Mouse (Mus musculus): ENCODE results near the gene Rnf43. TPM values are rescaled to one million over a fixed set of nuclear protein-coding genes. Genes with fewer than 3 reads are reported as not detected.

Gene Rnf43
- total RNA-seq, 2 experiments from 2014 or later: 0.40 TPM; not detected in 1

DNA sequence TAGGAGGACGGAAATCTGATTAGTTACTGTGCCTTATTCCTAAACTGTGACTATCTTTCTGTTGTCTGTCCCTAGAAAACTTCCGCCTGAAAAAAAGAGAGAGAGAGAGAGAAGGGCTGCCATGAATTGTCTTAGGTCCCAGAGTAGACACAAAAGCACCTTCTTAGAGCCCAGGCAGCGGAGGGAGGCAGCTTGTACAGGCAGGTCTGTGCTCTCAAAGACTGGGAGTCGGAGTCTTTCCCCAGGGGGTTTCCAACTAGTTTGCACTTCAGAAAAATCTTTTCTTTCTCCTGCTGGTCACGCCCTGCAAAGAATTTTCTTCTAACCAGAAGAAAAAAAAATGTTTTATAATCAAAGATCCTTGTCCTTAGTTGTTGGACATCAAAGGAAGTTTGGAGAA lies 15.2 kb downstream of the Rnf43 start:
- no peak for DNase-seq

DNA sequence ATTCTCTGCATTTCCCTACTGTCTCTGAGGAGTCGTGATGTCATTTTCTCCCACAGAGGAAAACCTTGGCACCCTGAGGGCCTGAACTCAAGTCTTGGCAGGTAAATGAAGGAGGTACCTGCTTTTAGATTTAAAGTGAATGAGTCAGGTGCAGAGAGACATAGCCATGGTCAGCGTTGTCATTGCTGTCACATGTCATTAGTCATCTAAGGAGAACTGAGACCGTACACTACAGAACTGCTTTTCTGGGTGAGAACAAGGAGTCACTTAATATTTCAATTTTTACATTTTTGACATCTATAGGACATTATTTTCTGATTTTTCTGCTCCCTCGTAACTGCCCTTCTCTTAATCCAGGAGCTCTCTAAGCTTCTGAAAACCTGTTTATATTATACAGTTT lies 16.0 kb downstream of the Rnf43 start:
- DNase-seq: no peak

DNA sequence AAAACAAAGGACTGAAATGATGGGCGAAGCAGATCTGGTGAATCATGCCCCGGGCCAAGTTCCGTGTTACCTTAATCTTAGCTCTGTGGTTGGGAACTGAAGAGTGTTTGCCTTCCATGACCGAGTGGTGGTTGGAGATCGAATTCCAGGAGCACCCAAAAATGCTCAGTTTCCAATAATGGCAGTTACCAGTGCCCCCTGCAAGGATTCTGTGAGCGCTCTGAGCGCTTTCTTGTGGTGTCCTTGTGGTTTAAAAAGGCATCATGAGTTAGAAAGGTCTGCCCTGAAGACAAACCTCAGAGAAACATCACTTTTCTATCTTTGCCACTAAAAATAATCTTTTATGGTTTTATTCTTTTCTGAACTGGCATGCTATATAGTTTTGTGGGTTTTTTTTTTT lies 16.5 kb downstream of the Rnf43 start:
- no peak for DNase-seq

DNA sequence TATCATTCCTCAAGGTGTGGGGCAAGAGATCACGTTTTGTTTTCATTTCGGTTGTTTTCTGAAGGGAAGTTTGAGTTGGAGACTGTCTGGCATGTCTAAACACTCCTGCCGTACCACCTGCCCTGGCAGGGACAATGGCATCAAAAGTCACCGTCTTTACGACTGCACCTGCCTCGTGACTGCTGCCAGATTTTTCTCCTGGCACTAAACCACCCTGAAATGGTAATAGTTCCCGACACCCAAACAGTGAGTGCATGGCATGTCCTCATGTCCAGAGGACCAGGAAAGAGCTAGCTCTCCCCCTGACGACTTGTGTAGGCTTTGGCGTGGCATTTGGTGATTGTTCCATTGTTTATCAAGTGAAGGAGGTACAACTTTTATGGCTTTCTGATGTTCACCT lies 18.3 kb downstream of the Rnf43 start:
- DNase-seq: no peak

DNA sequence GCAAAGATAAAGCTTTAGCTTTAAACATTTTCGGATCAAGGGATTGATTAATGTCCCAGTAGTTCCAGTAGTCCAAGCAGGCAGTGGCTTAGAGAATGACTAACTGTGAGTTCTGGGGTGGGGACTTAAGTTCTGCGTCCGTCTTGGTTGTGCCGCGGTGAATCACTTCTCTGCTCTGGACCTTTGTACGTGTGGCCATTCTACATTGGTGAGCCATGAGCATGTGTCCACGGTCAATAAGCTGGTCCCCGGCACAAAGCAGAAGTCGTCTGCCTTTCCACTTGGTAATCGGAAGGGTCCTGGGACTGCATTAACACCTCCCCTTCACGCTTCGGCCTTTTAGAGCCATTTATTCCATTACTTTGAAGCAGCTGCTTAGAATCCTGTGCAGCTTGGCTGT lies 19.6 kb downstream of the Rnf43 start:
- no peak for DNase-seq

DNA sequence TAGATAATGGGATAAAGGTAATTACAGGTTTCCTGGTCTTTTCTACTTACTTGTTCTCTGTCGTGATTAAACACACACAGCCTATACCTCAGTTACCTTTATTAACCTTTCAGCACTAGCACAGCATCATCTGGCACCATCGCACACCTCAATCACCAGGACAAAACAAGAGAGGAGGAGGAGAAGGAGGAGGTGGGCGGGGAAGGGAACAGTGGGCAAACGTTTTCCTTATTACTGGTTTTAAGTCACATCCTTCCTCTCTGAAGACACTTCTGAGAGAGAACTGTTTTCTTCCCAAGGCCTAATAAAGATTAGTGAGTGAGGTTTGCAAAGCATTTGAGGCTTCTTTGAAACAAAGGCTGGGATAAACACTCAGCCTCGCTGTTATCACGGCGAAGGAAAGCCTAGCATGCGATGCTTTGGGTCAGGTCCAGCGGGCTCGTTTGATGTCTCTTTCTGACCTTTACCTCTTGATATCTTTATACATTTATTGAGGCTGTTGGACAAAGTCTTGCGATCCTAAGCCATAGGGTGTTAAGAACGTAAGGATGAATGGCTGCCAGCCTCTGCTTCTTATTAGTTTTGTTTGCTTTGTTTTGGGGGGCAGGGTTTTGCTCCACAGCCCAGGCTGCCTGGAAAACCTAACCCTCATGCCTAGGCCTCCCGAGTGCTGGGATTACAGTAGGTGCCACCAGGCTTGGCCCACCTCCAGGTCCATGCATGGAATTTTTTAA lies 20.5 kb downstream of the Rnf43 start:
- no peak for DNase-seq

DNA sequence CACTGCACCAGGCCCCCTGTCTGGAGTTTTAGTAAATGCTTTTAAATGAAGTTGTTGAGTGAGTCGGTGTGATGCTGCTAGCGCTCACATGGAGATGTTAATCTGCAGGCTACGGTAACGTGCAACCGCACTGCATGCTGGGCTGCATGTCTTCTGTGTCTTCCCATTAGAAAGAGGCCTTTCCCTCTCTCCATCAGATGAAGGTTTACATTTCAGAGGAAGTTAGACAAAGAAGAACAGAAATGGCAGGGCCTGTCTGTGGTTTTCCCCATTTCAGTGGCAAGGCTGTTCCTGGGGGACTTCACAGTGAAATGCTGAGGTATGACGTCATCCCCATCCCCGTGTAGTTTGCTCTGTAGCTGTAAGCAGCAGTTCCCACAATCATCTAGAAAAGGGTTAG lies 23.9 kb downstream of the Rnf43 start:
- no peak for DNase-seq

DNA sequence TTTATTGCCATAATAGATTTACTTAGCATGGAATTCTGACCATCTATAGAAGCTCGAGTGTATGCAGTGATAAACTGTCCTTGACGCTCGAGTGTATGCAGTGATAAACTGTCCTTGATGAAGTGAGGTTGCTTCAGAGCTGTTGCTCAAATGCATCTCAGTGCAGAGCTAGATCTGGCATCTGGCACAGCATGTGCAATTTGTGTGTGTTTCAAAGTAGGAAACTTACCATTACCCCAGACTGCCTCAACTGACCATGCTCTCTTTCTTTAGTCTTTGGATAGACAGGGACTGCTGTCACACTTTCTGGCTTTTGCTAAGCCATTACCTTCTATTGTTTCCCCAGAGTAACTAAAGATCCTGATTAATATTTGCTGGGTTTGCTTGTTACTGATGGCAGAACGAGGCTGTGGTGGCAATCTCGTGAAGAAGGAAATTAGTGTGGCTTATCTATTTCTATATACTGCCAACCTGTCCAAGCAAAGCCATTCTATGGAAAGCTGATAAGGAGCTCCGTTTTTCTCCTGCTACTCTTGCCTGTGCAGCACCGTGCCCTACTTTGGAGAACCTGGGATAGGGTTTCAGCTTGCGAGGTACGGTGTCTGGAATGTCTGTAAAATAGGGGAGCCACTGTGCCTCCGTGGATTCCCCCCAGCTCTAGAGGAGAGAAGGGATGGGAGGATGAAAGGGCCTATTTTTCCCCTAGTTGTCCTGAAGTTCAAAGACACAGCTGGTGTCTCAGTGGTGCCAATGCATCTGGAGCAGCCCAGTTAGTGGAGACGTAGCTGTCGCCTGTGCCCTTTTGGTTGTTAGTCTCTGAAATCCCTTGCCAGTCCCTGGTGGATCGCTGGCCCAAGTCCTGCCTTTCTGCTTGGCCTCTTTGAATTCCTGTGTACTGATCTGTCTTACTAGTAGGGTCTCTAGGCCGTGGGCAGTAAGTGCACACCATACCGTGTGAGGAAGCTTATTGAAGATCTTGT lies 25.0 kb downstream of the Rnf43 start:
- no peak for DNase-seq

DNA sequence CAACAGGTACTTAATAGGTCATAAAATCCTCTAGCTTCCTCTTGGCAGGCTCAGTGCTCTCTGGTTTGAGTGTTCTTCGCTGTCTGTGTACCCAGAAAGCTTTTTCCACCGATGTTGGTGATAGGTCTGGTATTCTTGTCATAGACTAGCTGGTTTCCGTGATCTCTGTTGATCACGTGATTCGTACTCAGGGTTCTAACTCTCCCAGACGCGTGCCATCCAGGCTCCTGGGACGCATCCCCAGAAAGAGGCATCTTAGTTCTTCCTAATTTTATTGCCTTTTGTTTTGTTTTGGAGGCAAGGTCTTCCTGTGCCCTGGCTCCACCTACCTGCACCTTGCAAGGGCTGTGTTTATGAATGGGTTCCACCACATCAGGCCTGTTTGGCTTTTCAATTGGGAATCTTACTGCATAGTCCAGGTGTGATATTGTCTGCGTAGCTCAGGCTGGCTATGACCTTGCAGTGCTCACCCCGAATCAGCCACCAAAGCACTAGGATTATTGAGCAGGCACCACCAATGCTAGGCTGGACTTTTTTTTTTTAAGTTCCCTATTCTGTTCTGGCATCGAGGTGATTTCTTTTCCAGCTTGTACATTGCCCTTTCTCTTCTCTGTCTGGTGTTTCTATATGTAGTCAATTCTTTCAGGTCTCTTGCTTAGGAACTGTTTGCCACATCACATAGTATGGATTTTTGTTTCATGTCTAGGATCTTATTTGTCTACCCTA lies 26.1 kb downstream of the Rnf43 start:
- DNase-seq: no peak

DNA sequence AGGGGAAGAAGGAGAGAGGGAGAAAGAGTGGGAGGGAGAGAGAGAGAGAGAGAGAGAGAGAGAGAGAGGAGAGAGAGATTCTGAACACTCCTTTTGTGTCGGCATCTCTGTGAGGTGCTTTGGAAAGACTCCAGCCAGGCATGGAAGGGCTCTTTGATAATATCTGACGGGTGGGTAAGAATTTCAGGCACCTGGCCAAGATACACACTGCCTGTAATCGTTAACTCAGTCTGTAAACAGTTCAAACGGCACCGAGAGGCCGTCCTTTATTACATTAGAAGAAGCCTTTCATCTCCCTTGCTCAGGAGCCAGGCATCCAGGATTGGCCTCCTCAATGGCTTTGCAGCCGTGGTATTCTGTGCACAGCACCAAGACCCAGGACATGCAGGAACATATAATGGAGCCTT lies 26.9 kb downstream of the Rnf43 start:
- DNase-seq: no peak

DNA sequence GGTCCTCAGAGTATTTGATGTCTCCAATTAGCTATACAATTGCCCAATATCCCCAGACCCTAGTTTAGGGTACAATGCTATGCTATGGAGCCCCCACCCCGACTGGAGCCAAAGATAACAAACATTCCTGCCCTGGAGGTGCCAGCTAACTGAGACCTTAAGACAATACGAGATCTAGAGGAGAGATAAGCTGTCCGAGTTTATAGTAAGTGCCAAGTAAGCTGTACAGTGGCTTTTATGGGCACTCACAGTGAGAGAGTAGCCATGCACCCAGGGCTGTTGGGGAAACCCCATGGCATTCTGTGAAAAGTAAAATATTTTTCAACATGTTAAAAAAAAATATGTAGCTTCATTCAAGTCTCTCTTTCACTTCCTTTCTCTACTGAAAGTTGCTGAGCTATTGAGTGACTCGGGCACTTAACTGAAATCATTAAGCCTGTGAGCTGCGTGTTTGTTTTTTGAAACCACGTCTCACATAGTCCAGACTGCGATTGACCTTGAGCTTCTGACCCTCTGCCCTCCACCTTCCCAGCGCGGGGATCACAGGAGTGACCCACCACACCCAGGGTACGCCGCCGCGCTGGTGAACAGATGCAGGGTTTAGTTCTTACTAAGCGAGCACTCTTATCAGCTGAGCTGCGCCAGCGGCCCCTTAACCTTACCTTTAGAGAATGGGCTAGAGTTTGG lies 27.7 kb downstream of the Rnf43 start:
- no peak for DNase-seq

DNA sequence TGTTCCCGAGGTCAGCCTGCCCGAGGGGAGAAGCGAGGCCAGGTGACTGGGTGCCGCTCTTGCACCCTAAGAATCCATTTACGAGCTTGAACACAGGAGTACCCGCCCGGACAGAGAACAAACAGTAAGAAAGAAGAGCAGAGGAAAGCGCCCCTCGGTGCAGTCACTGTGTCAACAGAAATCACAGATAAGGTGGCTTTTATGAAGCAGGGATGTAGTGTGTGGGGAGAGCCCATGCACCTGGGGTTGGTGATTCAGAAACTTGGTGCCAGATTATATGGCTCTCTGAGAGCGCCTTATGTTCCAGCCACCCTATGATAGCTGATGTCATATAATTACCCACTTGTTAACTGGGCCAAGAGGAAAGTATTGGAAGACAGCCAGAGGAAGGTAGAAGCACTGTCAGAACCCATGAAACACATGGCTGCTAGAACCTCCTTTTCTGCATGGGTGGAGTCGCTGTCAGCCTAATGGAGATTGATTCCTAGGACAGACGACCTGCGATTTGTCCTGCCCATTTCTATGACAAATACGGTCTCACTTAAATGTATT lies 34.7 kb downstream of the Rnf43 start:
- DNase-seq: no peak

DNA sequence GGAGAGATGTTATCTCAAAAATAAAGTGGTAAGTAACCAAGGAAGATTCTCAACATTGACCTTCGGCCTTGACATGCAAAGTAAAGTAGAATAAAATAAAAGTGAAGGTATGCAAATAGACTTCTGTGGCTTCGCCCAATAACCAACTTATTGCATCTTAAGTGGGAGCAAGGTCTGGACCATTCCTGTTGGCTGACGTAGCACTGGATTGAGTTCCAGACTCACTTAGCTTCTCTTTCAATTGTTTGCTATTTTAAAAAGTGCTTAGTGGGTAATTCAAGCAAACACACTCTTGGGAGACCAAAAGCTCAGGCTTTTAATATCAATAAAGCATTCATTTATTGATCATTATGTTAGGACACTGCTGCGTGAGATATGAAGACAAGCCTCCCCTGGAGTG lies 35.6 kb downstream of the Rnf43 start:
- DNase-seq: no peak

DNA sequence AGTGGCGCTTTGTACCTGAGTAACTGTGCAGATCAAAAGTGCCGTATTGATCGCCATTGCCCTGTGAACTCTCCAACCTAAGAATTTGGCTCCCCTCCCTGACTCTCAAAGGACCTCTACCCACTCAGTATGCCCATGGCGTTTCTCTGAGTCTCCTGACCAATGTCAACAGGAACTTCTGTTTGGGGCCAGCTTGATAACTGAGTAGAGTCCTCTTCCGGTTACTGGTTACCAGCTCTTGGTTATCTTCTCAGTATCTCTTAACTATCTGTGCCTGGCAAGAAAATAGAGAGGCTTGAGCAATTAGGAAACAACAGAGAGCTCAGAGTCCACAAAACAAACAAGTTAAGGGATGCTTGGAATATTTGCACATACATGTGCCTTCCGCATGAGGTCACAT lies 38.6 kb downstream of the Rnf43 start:
- no peak for DNase-seq

DNA sequence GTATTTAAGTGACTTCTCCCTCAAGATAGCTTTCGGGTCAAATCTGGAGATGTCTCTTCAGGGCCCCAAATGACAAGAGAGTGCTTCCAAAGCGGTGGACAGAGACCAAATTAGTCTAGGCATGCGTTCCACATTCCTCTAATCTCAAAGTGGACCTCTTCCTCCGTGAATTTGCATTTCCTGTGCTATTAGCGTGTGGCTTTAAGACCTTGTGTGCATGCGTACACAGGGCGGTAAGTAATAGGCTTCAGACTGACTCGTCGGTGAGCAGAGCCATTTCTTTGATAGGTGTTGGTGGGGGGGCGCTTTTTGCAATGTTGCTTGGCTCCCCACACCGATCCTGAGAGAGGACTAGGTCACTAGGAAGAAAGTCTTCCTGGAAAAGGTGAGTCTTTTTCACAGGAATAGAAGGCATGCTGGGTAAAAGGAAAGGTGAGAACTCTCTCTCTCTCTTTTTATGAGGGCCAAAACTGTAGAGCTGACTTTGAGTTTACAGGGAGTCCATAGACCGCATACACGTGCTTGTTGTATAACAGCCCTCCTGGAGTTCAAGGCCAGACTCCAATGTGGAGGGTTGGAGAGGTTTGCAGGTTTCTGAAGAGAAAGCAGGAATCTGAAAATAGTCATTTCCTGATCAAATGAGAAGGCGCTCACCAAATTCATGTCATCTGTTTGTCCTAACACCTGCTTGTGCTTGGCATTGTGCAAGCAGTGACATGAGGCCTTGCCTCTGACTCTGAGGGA lies 39.5 kb downstream of the Rnf43 start:
- no peak for DNase-seq

DNA sequence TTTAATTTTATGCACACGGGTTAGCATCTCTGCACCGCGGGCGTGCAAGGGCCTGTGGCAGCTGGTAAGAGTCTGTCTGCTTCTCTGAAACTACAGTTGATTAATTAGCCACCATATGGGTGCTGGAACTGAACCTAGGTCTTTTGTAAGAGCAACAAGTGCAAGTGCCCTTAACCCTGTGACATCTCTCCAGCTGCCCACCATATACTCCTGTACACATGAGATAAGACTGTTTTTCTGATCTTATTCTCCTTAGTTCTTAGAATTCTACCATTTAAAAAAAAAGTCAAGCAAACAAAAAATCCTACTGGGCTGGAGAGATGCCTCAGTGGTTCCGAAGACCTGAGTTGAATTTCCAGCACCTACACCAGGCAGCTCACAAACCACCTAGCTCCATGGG lies 41.1 kb downstream of the Rnf43 start:
- DNase-seq: no peak

DNA sequence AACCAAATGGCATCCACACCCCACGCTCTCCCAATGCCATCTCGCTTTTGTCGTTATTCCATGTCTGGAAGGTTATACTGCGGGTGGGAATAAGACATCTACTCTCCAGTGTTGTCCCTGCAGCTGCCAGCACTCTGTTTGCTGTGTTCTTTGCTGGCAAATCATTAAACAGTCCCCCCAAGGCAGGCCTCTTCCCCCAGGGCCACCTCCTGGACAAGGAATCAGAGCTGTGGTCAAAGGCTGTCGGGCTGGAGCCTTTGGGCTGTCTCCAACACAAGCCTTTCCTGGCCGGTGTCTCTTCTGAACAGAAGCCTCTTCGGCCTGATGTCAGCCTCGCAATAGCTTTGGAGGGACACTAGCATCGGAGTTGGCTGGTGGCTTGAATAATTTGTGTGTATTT lies 41.8 kb downstream of the Rnf43 start:
- no peak for DNase-seq

DNA sequence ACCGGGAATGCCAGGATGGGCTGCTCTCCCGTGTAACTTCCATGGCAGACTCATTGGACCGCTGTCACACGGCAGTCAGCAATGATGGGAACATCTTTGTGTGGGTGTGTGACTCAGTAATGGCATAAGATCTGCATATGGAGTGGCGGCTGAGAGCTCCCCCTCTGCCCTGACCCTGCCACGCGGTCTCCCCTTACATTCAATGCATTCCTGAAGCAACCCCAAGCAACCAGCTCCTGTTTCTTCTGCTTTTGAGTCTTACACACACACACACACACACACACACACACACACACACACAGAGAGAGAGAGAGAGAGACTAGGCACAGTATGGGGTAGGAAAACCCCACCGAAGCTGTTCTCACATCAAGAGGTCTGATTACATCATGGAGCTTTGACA lies 45.0 kb downstream of the Rnf43 start:
- no peak for DNase-seq

DNA sequence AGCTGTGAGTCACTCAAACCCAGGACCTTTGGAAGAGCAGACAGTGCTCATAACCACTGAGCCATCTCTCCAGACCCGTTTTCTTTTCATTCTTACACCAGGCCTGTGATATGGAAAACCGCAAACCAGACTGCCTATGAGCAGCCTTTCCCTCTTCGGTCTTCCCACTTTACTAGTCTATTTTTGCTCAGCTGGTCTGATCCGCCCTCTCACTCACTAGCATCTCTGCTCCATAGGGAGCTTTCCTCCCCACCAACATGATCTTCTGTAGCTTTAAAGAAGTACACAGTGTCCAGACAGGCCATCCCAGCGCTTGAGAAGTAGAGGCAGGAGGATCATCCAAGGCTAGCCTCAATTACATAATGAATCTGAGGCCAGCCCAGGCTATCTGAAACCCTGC lies 46.5 kb downstream of the Rnf43 start:
- no peak for DNase-seq

DNA sequence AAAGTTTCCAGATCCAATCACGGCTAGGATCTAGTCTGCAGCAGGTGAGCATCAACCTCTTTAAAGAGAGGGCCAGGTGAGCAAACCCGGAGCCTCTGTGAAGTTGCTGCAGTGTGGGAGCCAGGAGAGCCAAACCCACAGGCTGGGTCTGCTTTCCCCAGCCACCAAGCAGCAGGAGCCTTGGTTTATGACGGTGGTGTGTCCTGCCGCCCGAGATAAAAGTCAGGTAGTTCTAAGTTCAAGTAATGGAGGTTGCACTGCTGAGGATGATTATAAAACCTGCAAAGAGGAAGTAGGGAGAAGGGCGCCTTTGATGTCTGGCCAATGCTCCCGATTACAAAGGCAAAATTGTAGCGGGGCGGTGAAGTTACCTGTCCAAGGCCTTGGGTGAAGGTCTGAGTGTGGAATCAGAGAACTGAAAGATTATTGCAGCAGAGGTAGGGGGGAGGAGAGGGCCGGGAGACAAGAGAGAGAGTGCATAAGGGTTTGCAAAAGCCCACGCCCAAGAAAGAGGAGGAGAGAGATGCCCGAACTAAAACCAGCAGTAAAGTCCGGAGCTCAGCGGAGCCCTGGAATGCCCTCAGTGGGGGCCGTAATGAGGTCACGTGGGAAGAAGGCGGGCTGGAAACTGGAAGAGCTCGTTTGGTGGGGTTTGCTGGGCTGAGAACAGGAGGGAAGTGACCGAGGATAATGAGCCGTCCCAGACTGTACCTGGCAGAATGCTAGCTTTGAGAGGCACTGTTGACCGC lies 47.2 kb downstream of the Rnf43 start:
- no peak for DNase-seq

DNA sequence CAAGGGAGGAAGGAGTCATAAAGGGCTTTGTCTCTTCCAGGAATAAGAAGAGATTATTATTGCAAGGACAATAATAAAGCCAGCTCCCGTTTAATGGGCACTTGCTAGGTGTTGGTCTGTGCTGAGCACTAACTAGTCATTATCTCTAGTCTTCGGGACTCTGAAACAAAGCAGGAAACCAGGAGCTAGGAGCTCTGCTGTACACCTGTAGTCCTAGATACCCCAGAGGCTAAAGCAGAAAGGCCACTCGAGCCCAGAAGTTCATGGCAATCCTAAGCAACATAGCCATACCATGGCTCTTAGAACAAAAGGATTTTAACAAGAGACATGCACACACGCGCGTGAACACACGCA lies 47.7 kb downstream of the Rnf43 start:
- no peak for DNase-seq
